Mouse (Mus musculus) hindbrain, embryonic 12.5 days (tissue): Measurements from ENCODE around the gene Ugt1a6a. TPM values are rescaled to one million over a fixed set of nuclear protein-coding genes. Genes with fewer than 3 reads are reported as not detected.

Experiments used
- ATAC-seq: fragments of 200-750 bp; cut with Nextera tagmentation; 2 replicates; pipeline ENCODE4 v1.8.0; 2017; ENCODE audit warnings: moderate TSS enrichment; ENCODE audit not compliant: low FRiP score
- H3K27ac ChIP-seq: fragments of 300-500 bp; sonication (generic); 2 replicates; pipeline ENCODE4 v1.5.1; 2016; ENCODE audit warnings: mild to moderate bottlenecking
- H3K27me3 ChIP-seq: fragments of 300-500 bp; sonication (generic); 2 replicates; pipeline ENCODE4 v1.6.1; 2016; ENCODE audit warnings: mild to moderate bottlenecking
- H3K36me3 ChIP-seq: fragments of 300-500 bp; sonication (generic); 2 replicates; pipeline ENCODE4 v1.6.1; 2016; ENCODE audit warnings: mild to moderate bottlenecking
- H3K4me1 ChIP-seq: fragments of 300-500 bp; sonication (generic); 2 replicates; pipeline ENCODE4 v1.6.1; 2016
- H3K4me2 ChIP-seq: fragments of 300-500 bp; sonication (generic); replicated peaks from 2 replicates; pipeline ENCODE4 v1.6.1; 2016; ENCODE audit warnings: mild to moderate bottlenecking
- H3K4me3 ChIP-seq: fragments of 300-500 bp; sonication (generic); 2 replicates; pipeline ENCODE4 v1.5.1; 2016; ENCODE audit warnings: mild to moderate bottlenecking
- H3K9ac ChIP-seq: fragments of 300-500 bp; sonication (generic); 2 replicates; pipeline ENCODE4 v1.6.1; 2016; ENCODE audit warnings: mild to moderate bottlenecking, moderate library complexity
- H3K9me3 ChIP-seq: fragments of 300-500 bp; sonication (generic); replicated peaks from 2 replicates; pipeline ENCODE4 v1.6.1; 2016; ENCODE audit warnings: mild to moderate bottlenecking
- WGBS: fragments of 180-500 bp; shearing (Covaris S2); methylation state at CpG from one replicate; pipeline ENCODE4 v1.1.7; 2016; 5-methylcytosine and 5-hydroxymethylcytosine counted together
- polyA plus RNA-seq: library from polyadenylated mRNA; unstranded; fragments of >200 nt; fragmentation: Nextera tagmentation; extraction: Ambion mirVana; gene quantifications from 2 replicates; pipeline ENCODE4 v1.2.1, GENCODE M21; 2016

The Ugt1a6a gene
- polyA plus RNA-seq, 1 experiment from 2014 or later, result 1.0 TPM

DNA sequence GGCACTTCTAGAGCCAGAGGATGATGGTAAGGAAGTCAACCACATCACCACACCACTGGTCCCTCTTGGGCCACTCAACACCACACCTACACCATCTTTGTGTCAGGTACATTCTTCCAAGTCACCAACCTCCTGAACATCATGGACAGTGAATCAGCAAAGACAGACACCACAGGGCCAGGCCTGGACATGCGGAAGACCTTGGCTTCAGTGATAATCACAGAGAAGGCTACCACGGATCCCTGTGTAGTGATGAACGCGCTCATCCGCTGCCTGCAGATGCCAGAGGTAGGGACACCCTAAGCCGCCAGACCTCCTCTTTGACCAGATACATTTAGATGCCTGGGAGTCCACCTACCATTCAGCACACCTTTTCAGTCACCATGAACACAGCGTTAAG is 93.5 kb downstream of the Ugt1a6a start:
- Histone ChIP-seq H3K4me1 (no peaks in the 10 kb centered on the region), H3K9me3 (peaks cover 79% of the 10 kb centered on the region), H3K4me3 (no peak overlapping the region), H3K27ac (no peak overlapping the region), H3K36me3 (no peaks in the 10 kb centered on the region), H3K9ac (no peak overlapping the region), H3K4me2 (no peak overlapping the region), H3K27me3 (no peaks in the 10 kb centered on the region)
- WGBS, result 70% methylated on average over 7 of the region's 7 CpGs
- no peak for ATAC-seq

DNA sequence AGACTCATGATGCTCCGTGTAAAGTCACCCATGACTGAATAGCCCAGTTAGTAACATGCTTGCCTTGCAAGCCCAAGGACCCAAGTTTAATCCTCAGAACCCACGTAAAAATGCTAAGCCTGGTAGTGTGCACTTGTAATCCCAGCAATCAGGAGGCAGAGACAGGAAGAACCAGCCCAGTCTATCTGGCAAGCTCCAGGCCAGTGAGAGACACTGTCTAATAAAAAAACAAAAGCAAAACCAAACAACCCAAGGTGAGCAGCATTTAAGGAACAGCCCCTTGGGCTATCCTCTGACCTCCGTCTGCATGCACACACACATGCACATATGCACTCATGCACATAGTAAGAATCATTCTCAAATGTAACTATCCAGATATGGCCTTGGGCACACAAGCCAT is 95.0 kb downstream of the Ugt1a6a start:
- H3K9ac ChIP-seq, result no peak overlapping the region
- no peaks in the 10 kb centered on the region for H3K27me3 ChIP-seq
- no peaks in the 10 kb centered on the region for H3K4me1 ChIP-seq
- H3K4me2 ChIP-seq, result no peak overlapping the region
- H3K4me3 ChIP-seq, result no peak overlapping the region
- 79% methylated on average over 3 of the region's 3 CpGs for WGBS
- ATAC-seq, result no peak
- H3K9me3 ChIP-seq, result peaks cover 93% of the 10 kb centered on the region
- H3K27ac ChIP-seq, result no peak overlapping the region
- H3K36me3 ChIP-seq, result no peaks in the 10 kb centered on the region

DNA sequence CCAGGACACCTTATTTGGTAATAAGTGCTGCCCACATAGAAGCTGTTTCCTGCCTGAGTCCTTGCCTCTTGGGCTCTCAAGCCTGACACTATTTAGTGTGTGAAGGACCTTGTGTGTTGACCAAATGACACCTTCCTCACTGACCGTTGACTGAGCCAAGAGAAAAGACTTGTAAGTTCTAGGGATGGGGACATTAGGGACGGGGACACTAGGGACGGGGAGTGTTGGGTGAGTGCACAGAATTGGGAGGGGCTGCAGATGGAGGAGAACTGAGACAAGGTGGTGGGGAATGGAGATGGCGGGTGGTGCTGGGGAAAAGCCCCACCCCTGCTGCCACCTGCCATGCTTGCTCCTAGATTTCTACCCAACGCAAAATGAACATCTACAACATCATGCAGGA is 95.4 kb downstream of the Ugt1a6a start:
- Histone ChIP-seq H3K36me3 (no peaks in the 10 kb centered on the region), H3K9me3 (peaks cover 97% of the 10 kb centered on the region), H3K4me3 (no peak overlapping the region), H3K27ac (no peak overlapping the region), H3K9ac (no peak overlapping the region), H3K4me2 (no peak overlapping the region), H3K27me3 (no peaks in the 10 kb centered on the region), H3K4me1 (no peaks in the 10 kb centered on the region)
- ATAC-seq, result no peak
- WGBS, result 83% methylated on average over 5 of the region's 5 CpGs

DNA sequence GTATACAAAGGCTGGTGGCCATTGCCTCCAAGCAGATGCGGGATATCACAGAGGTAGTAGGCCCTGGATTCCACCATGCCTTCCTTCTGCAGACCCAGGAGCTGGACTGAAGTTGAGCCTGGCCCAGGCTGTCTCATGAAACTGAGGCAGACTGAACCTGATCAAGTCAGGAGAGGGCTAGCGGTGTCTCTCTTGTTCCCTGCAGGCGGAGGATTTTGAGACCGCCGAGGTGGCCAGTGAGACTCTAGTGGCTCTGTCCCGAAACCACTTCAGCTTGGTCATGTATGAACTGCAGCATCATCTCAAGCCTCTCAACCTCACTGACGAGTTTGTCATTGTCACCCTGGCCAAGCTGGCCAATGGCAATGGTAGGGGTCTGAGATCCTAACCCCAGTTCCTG is 95.8 kb downstream of the Ugt1a6a start:
- Histone ChIP-seq H3K27ac (no peak overlapping the region), H3K9ac (no peak overlapping the region), H3K36me3 (no peaks in the 10 kb centered on the region), H3K4me1 (no peaks in the 10 kb centered on the region), H3K4me3 (no peak overlapping the region), H3K9me3 (peaks cover 100% of the 10 kb centered on the region), H3K4me2 (no peak overlapping the region), H3K27me3 (no peaks in the 10 kb centered on the region)
- 75% methylated on average over 7 of the region's 7 CpGs for WGBS
- no peak for ATAC-seq

DNA sequence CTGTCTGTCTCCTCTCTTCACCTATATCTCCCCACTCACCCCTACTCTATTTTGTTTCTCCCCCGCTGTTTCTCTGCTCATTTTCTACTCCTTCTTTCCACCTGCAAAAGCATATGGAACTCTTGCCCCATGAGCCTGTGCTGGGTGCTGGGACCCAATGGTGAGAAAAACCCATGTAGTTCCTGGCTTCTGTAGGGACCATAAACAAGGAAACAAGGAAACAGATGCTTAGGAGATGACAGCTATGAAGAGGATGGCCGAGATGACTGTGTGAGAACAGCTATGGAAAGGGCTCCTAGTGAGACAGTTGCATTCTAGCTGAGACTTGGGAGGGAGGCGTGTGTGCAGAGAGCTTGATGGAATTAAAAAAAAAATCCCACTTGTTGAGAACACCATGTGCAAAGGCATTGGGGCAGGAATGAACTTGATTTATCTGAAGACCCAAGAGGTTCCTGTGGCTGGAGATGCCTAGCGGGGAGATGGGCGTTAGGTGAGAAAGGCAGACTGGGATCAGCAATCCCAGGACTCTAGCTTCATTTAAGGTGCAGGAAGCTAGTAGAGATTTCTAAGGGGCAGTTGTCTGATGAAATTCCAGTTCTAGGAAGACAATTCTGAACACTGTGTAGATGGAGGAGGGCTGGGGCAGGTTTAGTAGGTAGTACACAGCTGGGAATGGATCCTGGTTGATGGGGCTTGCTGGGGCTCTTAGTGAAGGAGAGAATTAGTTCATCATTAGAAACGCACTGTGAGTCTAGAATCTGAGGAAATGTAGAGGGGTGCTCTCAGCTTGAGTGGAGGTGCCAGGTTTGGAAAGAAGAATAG is 96.6 kb downstream of the Ugt1a6a start:
- H3K4me1 ChIP-seq, result no peaks in the 10 kb centered on the region

DNA sequence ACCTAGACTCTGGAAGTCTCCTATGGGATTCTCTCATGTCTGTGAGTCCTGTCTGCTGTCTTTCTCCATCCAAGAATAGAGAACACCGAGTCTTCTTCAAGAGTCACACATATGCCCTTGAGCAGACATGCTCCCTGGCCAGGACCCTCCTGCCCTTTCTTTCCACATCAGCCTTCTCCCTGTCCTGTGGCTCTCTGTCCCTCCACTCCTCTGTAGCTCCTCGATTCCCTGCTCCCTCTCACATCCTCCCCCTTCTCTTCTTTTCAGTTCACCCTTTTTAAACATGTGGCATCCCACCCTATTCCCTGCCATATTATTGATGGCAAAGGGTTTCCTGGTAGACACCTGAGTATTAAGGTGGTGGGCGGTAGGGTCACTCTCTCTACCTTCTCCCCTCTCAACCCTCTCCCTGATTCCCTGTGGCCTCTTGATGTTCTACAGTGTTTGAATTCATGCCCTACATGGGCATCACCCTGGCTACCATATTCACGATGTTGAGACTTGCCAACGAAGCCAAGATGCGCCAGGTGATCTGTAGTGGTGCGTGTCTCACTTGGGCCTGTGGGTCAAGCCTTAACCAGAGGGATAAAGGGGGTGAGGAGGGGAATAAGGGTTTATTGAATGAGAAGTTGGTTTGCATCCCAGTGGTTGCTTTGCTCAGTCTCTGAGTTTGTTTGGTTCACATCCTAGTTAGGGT is 97.3 kb downstream of the Ugt1a6a start:
- no peak for ATAC-seq
- 68% methylated on average over 7 of the region's 7 CpGs for WGBS
- Histone ChIP-seq H3K4me3 (no peak overlapping the region), H3K4me2 (no peak overlapping the region), H3K9me3 (peaks cover 97% of the 10 kb centered on the region), H3K27ac (no peak overlapping the region), H3K36me3 (no peaks in the 10 kb centered on the region), H3K9ac (no peak overlapping the region), H3K4me1 (no peaks in the 10 kb centered on the region), H3K27me3 (no peaks in the 10 kb centered on the region)

More for the DNA sequence above, 96.6 kb downstream of the Ugt1a6a start:
- 73% methylated on average over 6 of the region's 6 CpGs for WGBS
- ATAC-seq, result no peak
- no peak overlapping the region for H3K4me3 ChIP-seq
- no peak overlapping the region for H3K27ac ChIP-seq
- no peak overlapping the region for H3K4me2 ChIP-seq
- no peaks in the 10 kb centered on the region for H3K36me3 ChIP-seq
- H3K9me3 ChIP-seq, result peaks cover 100% of the 10 kb centered on the region
- H3K27me3 ChIP-seq, result no peaks in the 10 kb centered on the region
- H3K9ac ChIP-seq, result no peak overlapping the region

DNA sequence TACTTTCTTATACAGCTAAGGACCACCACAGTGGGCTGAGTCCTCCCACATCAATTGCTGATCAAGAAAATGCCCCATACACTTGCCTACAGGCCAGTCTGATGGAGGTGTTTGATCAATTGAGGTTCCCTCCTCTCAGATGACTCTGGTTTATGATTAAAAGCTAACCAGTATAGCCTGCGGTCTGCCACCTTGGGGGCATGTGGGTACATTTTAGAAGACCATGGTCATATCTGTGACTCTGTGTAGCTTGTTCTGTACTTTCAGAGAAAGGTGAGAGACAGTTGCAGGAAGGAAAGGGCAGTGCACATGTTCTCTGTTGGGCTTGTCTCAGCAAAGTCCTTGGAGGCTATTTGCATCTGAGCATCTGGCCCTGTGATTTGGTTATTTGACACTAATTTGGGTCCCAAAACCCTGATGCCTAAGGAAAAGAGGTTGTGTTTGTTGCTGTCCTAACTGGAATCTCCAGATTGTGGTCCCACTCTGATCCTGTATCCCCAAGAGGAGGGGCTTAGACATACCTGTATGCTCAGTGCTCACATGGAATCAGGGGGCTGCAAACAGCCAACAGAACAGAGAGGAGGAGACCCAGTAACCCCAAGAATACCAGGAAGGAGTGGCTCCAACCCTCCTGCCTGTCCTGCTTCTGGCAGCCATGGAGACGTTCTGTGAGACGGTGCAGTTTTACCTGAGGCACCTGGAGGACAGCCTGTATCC is 98.2 kb downstream of the Ugt1a6a start:
- H3K36me3 ChIP-seq, result no peaks in the 10 kb centered on the region
- no peaks in the 10 kb centered on the region for H3K4me1 ChIP-seq
- no peak overlapping the region for H3K4me3 ChIP-seq
- WGBS, result 54% methylated on average over 3 of the region's 3 CpGs
- ATAC-seq, result no peak
- no peak overlapping the region for H3K27ac ChIP-seq
- peaks cover 97% of the 10 kb centered on the region for H3K9me3 ChIP-seq
- H3K27me3 ChIP-seq, result no peaks in the 10 kb centered on the region
- no peak overlapping the region for H3K9ac ChIP-seq
- no peak overlapping the region for H3K4me2 ChIP-seq

DNA sequence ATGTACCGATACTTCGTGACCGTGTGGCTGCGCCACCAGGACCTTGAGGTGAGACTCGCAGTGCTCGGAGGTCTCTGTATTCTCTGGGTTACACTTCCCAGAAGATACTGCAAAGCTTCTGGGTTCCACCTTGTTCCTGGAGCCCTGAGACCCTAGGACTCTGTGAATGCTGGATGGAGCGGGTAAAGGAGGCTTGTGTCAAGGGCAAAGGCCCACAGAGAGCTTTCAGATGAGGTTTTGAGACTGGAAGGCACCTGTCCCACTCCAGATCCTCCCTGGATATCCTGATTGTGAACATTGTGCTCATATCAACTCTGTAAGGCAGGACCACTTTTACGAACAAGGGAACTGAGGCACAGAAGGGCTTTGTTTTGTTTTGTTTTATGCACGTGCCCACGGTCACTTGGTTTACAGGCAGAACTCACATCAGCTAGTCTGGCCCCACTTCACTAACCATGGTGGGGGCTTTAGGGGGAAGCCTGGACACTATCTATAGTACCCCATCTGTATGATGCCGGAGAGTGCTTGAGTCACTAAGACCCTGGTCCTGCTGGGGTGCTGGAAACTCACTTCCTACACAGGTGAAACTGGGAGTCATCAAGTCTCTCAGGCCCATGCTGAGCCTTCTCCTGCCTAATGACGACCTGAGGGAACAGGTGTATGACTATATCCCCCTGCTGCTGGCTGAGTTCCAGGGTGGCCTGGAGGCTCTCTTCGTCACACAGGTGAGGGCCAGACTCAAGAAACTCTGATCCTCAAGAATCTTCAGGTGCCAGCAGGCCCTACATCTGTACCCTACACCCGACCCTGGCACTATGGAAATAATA is 99.0 kb downstream of the Ugt1a6a start:
- Histone ChIP-seq H3K27ac (no peak overlapping the region), H3K4me3 (no peak overlapping the region), H3K36me3 (no peaks in the 10 kb centered on the region), H3K9me3 (peaks cover 97% of the 10 kb centered on the region), H3K27me3 (no peaks in the 10 kb centered on the region), H3K4me2 (no peak overlapping the region), H3K4me1 (no peaks in the 10 kb centered on the region), H3K9ac (no peak overlapping the region)
- 0 out of 2 replicates have a peak, but pooled peaks have one; percentile 12 for ATAC-seq
- WGBS, result 68% methylated on average over 14 of the region's 14 CpGs

DNA sequence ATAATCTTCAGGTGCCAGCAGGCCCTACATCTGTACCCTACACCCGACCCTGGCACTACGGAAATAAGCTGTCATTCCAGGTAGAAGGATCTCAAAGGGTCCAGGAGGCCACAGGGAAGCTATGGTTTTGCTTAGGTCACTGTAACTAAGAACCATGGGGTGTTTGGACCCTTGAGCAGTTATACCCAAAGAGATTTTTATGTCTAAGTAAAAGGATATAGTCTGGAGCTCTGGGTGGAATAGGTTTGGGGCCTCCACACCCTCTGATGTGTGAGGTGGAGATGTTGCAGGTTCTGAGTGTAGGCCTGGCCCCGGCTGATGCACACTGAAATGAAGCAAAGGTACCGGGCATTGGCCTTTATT is 99.6 kb downstream of the Ugt1a6a start:
- Histone ChIP-seq H3K36me3 (no peaks in the 10 kb centered on the region), H3K4me1 (no peaks in the 10 kb centered on the region), H3K4me3 (no peak overlapping the region), H3K27me3 (no peaks in the 10 kb centered on the region), H3K9ac (no peak overlapping the region), H3K4me2 (no peak overlapping the region), H3K9me3 (peaks cover 97% of the 10 kb centered on the region), H3K27ac (no peak overlapping the region)
- WGBS, result 66% methylated on average over 4 of the region's 4 CpGs
- no peak for ATAC-seq

DNA sequence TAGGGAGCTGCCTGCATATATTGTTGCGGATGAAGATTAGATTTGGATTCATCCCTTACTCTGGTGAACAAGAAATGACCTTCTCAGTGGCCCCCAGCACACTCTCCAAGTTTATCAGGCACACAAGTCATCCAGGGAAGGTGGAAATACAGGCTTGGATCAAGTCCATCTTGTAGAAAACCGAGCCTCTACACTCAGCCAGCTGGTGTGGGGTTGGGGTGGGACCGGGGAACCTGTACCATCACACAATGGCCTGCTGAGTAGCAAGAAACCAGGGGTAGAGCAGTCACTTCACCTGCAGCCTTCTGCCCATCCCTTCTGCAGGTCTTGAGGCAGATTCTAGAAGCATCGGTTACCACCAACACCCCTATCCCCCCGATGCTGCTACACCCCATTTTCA is 100.0 kb downstream of the Ugt1a6a start:
- no peak overlapping the region for H3K4me2 ChIP-seq
- H3K36me3 ChIP-seq, result no peaks in the 10 kb centered on the region
- H3K27me3 ChIP-seq, result no peaks in the 10 kb centered on the region
- WGBS, result 45% methylated on average over 5 of the region's 5 CpGs
- no peaks in the 10 kb centered on the region for H3K4me1 ChIP-seq
- no peak overlapping the region for H3K9ac ChIP-seq
- no peak overlapping the region for H3K4me3 ChIP-seq
- 0 out of 2 replicates have a peak, but pooled peaks have one; percentile 2 for ATAC-seq
- H3K27ac ChIP-seq, result no peak overlapping the region
- H3K9me3 ChIP-seq, result peaks cover 97% of the 10 kb centered on the region

DNA sequence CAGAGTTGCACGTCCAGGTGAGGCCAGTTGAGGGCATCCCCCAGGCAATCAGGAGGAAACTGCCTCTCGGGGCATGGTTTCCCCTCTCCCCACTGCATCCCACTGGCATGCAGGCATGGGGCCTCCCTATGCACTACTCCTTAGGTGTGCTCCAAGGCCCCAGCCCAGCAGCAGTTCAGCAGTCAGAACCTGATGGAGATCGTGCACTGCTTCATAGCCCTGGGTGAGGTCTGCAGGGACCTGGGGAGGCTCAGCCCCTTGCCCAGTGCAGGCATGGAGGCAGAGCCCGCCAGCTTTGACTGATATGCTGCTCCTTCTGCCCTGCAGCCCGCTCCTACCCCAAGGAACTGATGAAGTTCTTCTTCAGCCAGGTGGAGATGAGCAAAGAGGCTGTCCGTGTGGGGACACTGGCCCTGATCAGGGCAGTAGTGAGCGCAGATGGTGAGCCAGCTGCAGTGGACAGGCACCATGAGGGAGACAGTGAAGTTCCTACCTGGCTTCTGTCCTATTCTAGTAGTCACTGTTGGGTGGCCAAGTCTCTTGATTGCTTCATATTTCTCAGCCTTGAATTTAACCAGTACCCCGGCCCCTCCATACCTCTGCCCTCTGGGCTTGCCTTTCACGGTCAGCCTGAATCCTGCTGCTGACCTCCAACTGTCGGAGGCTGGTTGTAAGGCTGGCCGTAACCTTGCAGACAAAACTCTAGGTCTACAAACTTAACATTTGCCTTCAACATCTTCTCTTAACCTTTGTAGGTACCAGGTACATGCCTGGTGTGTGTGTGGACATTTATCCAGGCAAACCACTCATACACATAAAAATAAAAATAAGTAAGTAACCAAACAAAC is 100.7 kb downstream of the Ugt1a6a start:
- Histone ChIP-seq H3K9me3 (peaks cover 97% of the 10 kb centered on the region), H3K27ac (no peak overlapping the region), H3K36me3 (no peaks in the 10 kb centered on the region), H3K4me2 (no peak overlapping the region), H3K27me3 (no peaks in the 10 kb centered on the region), H3K9ac (no peak overlapping the region), H3K4me1 (no peaks in the 10 kb centered on the region), H3K4me3 (no peak overlapping the region)
- 65% methylated on average over 11 of the region's 11 CpGs for WGBS
- ATAC-seq, result peak; percentile 3; the same call in 1 of the 2 replicates
